Mouse (Mus musculus) brain, embryonic 14.5 days (tissue): ENCODE measurements around the gene Gmnn.

Experiments
- CTCF ChIP-seq: fragments of 200-500 bp; IDR thresholded peaks from 2 replicates; pipeline ENCODE4 v1.5.1; 2012; ENCODE audit warnings: inconsistent platforms, mild to moderate bottlenecking, moderate library complexity, borderline replicate concordance; ENCODE audit not compliant: insufficient read depth, insufficient read length; ENCODE audit errors: extremely low read depth
- POLR2A ChIP-seq: fragments of 200-500 bp; IDR thresholded peaks from 2 replicates; pipeline ENCODE4 v1.6.1; 2012; ENCODE audit warnings: mild to moderate bottlenecking, inconsistent platforms, borderline replicate concordance; ENCODE audit not compliant: poor library complexity, insufficient read depth, insufficient read length, severe bottlenecking; ENCODE audit errors: extremely low read depth

DNA sequence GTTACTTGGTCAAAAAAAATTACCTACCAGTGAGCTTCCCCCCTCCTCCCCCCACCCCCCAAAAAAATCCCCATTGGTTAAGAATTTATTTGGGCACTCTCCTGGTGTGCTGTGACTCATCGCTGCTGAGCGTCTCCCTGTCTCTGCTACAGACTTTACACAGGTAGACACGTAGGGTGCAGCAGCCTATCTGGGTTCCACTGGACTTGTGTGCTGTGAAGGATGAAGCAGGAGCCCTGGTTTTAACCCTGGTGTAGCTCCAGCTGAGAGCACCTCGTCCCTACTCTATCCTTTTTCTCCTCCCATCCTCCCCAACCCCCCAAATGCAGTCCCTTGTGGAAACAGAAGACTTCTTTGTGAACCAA lies 37.3 kb downstream of the Gmnn start:
- TF ChIP-seq CTCF (no peak), POLR2A (no peak)
